Mouse (Mus musculus) E14TG2a.4 (cell line): ENCODE results near the gene 1810013L24Rik.
"Not testable (repeated sequence)": the region's sequence is repeated elsewhere in the genome, so short reads cannot be mapped to it uniquely, and the experiment has no call there.

Experiments used
- H3K27me3 ChIP-seq: 2 replicates; pipeline ENCODE4 v1.6.1; 2014; ENCODE audit warnings: low read length, control low read depth; ENCODE audit not compliant: insufficient read depth
- H3K36me3 ChIP-seq: 2 replicates; pipeline ENCODE4 v1.6.1; 2014; ENCODE audit warnings: low read length, control low read depth; ENCODE audit not compliant: insufficient read depth
- H3K4me1 ChIP-seq: replicated peaks from 2 replicates; pipeline ENCODE4 v1.6.1; 2014; ENCODE audit warnings: low read depth, low read length, control low read depth
- H3K4me3 ChIP-seq: replicated peaks from 2 replicates; pipeline ENCODE4 v1.5.1; 2014; ENCODE audit warnings: mild to moderate bottlenecking, low read length
- H3K9me3 ChIP-seq: 2 replicates; pipeline ENCODE4 v1.6.1; 2014; ENCODE audit warnings: low read length, control low read depth
- CTCF ChIP-seq: conservative IDR thresholded peaks from 2 replicates; pipeline ENCODE4 v1.5.1; 2014; ENCODE audit warnings: low read length
- NANOG ChIP-seq: IDR thresholded peaks from 2 replicates; pipeline ENCODE4 v1.6.1; 2014; ENCODE audit warnings: borderline replicate concordance, low read length, mixed read lengths
- POU5F1 ChIP-seq: IDR thresholded peaks from 2 replicates; pipeline ENCODE4 v1.6.1; 2014; ENCODE audit warnings: low read length, borderline replicate concordance

The 1810013L24Rik gene

GRCm38 (mm10) chr16:8867406-8867955 lies 37.6 kb downstream of the 1810013L24Rik start:
- H3K27me3 ChIP-seq = no peaks in the 10 kb centered on the region
- H3K9me3 ChIP-seq = no peaks in the 10 kb centered on the region
- TF ChIP-seq NANOG = no peak
- no peak for TF ChIP-seq CTCF
- no peak for TF ChIP-seq POU5F1
- peaks cover 39% of the 10 kb centered on the region for H3K36me3 ChIP-seq
- H3K4me3 ChIP-seq = no peak overlapping the region
- peaks cover 53% of the 10 kb centered on the region for H3K4me1 ChIP-seq

DNA sequence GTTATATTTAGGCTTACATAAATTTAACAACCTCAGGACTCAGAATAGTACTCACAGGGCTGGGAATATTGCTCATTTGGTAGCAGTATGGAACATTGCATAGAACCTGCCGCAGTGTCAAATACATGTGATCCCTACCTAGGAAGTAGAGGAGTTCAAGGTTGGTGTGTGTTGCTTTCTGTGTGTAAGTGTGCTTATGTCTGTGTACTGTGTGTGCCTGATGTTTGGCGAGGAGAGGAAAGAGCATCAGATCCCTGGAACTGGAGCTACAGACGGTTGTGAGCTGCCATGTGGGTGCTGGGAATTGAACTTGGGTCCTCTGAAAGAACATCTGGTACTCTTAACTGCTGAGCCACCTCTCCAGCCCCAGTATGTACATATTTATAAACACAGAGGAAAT lies 38.6 kb downstream of the 1810013L24Rik start:
- no peak overlapping the region for H3K4me3 ChIP-seq
- TF ChIP-seq NANOG = no peak
- no peak for TF ChIP-seq POU5F1
- no peak for TF ChIP-seq CTCF
- no peaks in the 10 kb centered on the region for H3K9me3 ChIP-seq
- H3K36me3 ChIP-seq = peaks cover 29% of the 10 kb centered on the region
- H3K4me1 ChIP-seq = peaks cover 52% of the 10 kb centered on the region
- H3K27me3 ChIP-seq = no peaks in the 10 kb centered on the region

DNA sequence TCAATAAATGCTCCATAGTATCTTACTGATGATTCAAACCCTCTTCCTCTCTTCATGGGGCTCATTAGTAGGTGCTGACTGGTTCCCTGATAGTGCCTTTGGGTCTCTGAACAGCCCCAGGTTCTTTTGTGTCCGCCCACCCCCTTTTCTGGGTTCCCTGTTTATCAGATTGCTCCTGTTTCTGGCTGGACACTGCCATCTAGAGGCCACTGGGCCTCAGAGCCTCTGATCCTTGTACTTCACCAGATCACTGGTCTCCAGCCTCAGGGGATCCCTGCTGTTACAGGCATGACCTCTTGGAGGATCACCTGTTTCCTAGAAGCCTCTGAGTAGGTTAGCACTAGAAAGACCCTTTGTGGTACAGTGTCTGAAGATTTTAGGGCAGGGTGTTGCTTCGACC lies 39.8 kb downstream of the 1810013L24Rik start:
- Histone ChIP-seq H3K27me3 (no peaks in the 10 kb centered on the region), H3K4me3 (no peak overlapping the region), H3K4me1 (peaks cover 47% of the 10 kb centered on the region), H3K9me3 (no peaks in the 10 kb centered on the region), H3K36me3 (peaks cover 28% of the 10 kb centered on the region)
- no peak for TF ChIP-seq NANOG
- TF ChIP-seq CTCF = peak; percentile 95

GRCm38 (mm10) chr16:8871376-8871775 lies 41.5 kb downstream of the 1810013L24Rik start:
- peaks cover 44% of the 10 kb centered on the region for H3K4me1 ChIP-seq
- no peaks in the 10 kb centered on the region for H3K27me3 ChIP-seq
- TF ChIP-seq POU5F1 (no peak), NANOG (0 out of 2 replicates have a peak, but pooled peaks have one; percentile 3)
- H3K9me3 ChIP-seq = no peaks in the 10 kb centered on the region
- H3K4me3 ChIP-seq = no peak overlapping the region
- H3K36me3 ChIP-seq = 0 out of 2 replicates have a peak, but pooled peaks cover 14% of the 10 kb centered on the region

DNA sequence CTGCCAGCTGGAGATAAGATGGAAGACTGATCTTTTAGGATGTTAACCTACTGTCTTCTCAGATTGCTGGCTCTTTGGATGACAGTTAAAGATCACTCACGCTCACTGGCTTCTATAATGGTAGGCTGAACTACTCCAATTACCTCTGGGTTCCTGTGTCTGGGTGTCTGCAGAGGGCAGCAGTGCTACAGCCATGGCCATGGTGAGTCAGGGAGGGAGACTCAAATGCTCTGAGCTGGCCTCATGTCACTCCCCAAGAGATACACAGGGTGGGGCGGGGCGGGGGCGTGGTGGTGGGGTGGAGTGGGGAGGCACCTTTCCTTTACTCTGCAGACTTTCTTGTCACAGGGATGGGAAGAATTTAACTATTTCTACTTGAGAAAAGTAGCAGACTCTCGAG lies 42.1 kb downstream of the 1810013L24Rik start:
- Histone ChIP-seq H3K9me3 (no peaks in the 10 kb centered on the region), H3K36me3 (0 out of 2 replicates have a peak, but pooled peaks cover 9% of the 10 kb centered on the region), H3K4me1 (peaks cover 47% of the 10 kb centered on the region), H3K4me3 (no peak overlapping the region), H3K27me3 (no peaks in the 10 kb centered on the region)
- TF ChIP-seq CTCF (no peak), POU5F1 (no peak), NANOG (no peak)

GRCm38 (mm10) chr16:8872486-8872885 lies 42.6 kb downstream of the 1810013L24Rik start:
- no peaks in the 10 kb centered on the region for H3K9me3 ChIP-seq
- H3K4me3 ChIP-seq = no peak overlapping the region
- H3K4me1 ChIP-seq = peaks cover 49% of the 10 kb centered on the region
- H3K27me3 ChIP-seq = no peaks in the 10 kb centered on the region
- TF ChIP-seq POU5F1 (no peak), CTCF (no peak)
- 0 out of 2 replicates have a peak, but pooled peaks cover 7% of the 10 kb centered on the region for H3K36me3 ChIP-seq

GRCm38 (mm10) chr16:8880076-8880475 lies 50.2 kb downstream of the 1810013L24Rik start:
- peaks cover 4% of the 10 kb centered on the region for H3K9me3 ChIP-seq
- H3K27me3 ChIP-seq = no peaks in the 10 kb centered on the region
- no peaks in the 10 kb centered on the region for H3K36me3 ChIP-seq
- peaks cover 53% of the 10 kb centered on the region for H3K4me1 ChIP-seq
- TF ChIP-seq POU5F1 (no peak), CTCF (no peak), NANOG (no peak)
- H3K4me3 ChIP-seq = no peak overlapping the region

GRCm38 (mm10) chr16:8883674-8884241 lies 53.9 kb downstream of the 1810013L24Rik start:
- peaks cover 4% of the 10 kb centered on the region for H3K9me3 ChIP-seq
- TF ChIP-seq NANOG = no peak
- TF ChIP-seq CTCF = peak; percentile 74
- no peak for TF ChIP-seq POU5F1
- H3K27me3 ChIP-seq = no peaks in the 10 kb centered on the region
- no peak overlapping the region for H3K4me3 ChIP-seq
- peaks cover 63% of the 10 kb centered on the region for H3K4me1 ChIP-seq
- no peaks in the 10 kb centered on the region for H3K36me3 ChIP-seq

- peaks cover 31% of the 10 kb centered on the region for H3K4me1 ChIP-seq
- H3K9me3 ChIP-seq, H3K36me3 ChIP-seq, H3K4me3 ChIP-seq, H3K27me3 ChIP-seq: not testable (repeated sequence)
- peak; percentile 59; the same call in 1 of the 2 replicates for TF ChIP-seq NANOG
Measured at GRCm38 (mm10) chr16:8894214-8894613, 64.3 kb downstream of the 1810013L24Rik start.
